Mouse (Mus musculus): ENCODE data around the gene Kdm2a.
A peak's percentile ranks its signal among the peaks of the same experiment; 100 is the strongest.

The Kdm2a gene

DNA sequence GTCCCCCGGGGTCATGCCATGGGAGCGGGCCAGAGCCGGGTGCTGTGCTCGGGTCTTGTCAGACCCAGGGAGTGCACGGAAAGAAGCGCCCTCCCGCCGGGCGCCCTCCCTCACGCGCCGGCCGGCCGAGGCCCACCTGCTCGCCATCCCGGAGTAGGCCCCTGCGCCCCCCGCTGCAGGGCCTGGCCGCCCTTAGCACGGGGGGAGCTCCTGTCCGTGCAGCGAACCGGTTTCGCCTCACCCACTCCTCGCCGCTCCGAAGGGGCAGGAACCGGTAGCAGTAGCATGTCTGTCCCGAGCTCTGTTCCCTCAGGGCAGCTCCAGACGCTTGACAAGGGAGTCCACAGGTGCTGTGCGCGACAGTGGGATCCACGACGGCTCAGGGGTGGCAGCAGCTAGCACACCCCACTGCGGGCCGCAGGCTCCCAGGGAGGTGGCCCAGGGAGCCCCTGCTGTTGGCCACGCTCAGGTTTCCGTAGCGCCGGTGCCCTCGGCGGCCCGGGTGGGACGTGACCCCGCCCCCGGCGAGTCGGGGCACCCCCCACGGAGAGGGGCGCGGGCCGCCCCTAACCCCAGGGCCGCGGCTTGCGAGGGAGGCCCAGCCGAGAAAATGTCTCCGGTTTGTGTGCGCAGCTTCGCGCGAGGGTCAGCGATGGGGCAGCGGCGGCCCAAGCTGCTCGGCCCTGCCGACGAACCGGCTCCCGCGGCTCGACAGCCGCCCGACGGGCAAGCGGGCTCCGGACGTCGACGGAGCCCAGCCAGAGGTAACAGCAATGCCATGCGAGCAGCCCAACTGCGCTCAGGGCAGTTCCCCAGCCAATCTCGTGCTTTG lies at the start of gene Kdm2a:
Gene Kdm2a, minus strand, starts transcription at position 488 of the 832 bp plus-strand sequence.
- no peak for DNase-seq (ENCODE audit: extremely low read depth, low read depth, low spot score)

- DNase-seq (ENCODE audit: extremely low read depth, low read depth, low spot score) = no peak
These were observed 49.4 kb upstream of the Kdm2a start for GRCm38 (mm10) chr19:4447445-4447844.

- no peak for DNase-seq (ENCODE audit: extremely low read depth, low read depth, low spot score)
These were observed 48.8 kb upstream of the Kdm2a start for GRCm38 (mm10) chr19:4446661-4447420.

DNA sequence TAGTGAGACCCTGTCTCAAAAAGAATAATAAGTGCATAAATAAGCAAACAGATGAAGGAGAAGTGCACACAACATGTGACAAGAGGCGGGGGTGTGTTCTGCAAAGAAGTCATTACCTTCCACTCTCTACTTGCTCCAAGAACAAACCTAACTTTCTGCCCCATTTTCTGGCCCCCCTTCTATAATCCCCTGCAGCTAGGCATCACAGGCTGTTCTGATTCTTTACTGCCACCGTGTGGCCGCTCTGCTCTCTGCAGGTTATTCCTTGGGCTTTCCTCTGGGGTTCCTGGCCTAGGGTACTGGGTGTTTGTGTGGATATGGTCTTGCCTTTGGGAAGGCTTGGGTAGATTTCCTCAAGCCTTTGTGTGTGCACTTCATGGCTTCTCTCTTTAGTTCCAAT lies 44.3 kb upstream of the Kdm2a start:
- DNase-seq (ENCODE audit: extremely low read depth, low read depth, low spot score) = no peak

- DNase-seq (ENCODE audit: extremely low read depth, low read depth, low spot score) = no peak
These were observed 43.6 kb upstream of the Kdm2a start for GRCm38 (mm10) chr19:4441621-4442161.

DNA sequence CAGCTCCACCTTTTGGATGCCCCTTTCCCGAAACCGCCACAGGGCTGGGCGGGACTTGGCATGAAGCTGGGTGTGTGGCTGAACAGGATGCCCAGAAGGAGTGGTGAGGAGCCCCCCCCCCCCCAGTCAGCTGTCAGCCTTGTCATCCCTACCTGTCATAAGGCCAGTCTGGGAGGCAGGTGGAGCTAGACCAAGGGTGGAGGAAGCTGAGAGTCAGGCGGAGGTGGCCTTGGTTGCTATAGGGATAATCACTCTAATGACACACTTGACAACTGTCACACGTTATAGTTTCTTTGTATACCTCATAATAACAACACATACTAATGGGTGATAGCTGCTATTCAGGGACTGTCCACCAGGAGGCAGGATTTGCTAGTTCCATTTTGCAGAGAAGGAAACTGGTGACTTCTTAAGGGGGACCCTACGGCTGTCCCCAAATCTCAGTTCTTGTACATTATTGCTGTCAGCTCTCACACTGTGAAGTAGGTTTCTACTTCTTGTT lies 43.1 kb upstream of the Kdm2a start:
- DNase-seq (ENCODE audit: extremely low read depth, low read depth, low spot score) = no peak

GRCm38 (mm10) chr19:4440222-4440621 lies 42.1 kb upstream of the Kdm2a start:
- DNase-seq (ENCODE audit: extremely low read depth, low read depth, low spot score) = no peak

DNA sequence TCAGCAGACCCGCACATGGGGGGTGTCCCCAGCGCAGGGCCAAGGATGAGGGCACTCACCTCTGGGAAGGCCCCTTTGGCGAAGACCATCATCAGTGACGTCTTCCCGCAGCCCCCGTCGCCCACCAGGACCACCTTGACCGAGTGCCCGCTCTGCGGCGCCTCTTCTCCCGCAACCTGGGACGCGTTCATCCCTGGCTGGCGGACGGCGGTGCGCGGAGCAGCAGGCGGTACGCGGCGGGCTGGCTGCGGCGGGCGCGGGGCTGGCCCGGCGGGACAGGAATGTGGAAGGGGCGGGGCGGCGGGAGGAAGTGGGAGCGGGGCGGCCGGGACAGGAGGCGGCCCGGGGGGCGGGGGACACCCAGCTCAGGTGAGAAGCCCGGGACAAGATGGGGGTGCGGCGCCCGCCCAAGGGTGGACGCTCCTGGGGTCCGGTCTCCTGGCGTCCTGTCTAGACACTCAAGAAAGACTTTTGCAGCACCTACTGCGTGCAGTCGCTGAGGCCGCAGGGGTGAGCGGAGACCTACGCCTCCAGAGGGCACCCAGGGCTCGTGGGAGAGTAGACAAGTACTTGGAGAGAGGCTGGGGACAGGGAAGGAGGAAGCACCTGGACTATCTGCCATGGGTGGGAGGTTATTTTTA lies 41.2 kb upstream of the Kdm2a start, which contains the start of gene Rhod:
Gene Rhod, minus strand, starts transcription at position 272 of the 641 bp plus-strand sequence.
- DNase-seq (ENCODE audit: extremely low read depth, low read depth, low spot score) = no peak

- no peak for DNase-seq (ENCODE audit: extremely low read depth, low read depth, low spot score)
These were observed 40.7 kb upstream of the Kdm2a start for GRCm38 (mm10) chr19:4438791-4439160.

DNA sequence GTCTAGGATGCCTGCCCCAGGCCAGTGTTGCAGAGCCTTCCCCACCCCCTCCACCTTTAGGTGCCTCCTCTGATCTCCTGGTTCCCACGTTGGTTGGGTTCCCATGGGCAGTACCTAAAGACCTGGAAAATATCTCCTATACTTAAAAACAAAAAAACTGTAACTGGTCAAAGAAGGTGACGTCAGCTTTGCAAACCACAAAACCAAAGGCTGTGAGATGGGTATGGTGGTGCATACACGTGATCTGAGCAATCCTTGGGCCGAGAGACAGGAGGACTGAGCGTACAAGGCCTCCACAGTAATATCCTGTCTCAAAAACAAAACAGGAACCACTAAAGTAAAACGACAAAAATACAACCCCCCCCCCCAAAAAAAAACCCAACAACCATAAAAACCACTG lies 39.8 kb upstream of the Kdm2a start:
- no peak for DNase-seq (ENCODE audit: extremely low read depth, low read depth, low spot score)

GRCm38 (mm10) chr19:4436254-4436653 lies 38.2 kb upstream of the Kdm2a start:
- DNase-seq (ENCODE audit: extremely low read depth, low read depth, low spot score) = no peak

DNA sequence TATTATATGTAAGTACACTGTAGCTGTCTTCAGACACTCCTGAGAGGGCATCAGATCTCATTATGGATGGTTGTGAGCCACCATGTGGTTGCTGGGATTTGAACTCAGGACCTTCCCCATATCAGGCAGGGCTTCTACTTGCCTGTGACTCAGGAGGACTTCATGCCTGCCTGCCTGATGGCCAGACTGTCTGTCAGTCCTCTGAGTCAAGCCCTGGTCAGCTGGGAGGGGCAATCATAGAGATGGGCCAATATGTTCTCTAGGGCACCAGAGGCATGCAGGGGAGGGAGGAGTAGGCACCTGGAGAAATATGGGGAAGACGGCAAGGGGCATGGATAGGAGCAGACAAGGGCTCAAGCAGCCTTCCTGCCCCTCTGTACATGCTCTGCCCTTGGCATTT lies 36.9 kb upstream of the Kdm2a start:
- DNase-seq (ENCODE audit: extremely low read depth, low read depth, low spot score) = no peak

DNA sequence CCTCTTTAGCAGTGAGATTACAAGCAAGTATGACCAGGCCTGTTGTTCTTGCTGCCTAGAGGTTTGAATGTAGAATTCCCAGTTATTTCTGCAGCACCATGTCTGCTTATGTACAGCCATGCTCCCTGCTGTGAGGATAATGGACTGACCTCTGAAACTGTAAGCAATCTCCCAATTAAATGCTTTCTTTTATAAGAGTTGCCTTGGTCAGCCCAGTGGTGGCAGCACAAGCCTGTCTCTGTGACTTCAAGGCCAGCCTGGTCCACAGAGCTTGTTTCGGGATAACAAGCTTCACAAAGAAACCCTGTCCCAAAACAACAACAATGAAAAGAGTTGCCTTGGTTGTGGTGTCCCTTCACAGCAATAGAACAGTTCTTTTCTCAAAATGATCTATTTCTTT lies 35.7 kb upstream of the Kdm2a start:
- DNase-seq (ENCODE audit: extremely low read depth, low read depth, low spot score) = no peak

DNA sequence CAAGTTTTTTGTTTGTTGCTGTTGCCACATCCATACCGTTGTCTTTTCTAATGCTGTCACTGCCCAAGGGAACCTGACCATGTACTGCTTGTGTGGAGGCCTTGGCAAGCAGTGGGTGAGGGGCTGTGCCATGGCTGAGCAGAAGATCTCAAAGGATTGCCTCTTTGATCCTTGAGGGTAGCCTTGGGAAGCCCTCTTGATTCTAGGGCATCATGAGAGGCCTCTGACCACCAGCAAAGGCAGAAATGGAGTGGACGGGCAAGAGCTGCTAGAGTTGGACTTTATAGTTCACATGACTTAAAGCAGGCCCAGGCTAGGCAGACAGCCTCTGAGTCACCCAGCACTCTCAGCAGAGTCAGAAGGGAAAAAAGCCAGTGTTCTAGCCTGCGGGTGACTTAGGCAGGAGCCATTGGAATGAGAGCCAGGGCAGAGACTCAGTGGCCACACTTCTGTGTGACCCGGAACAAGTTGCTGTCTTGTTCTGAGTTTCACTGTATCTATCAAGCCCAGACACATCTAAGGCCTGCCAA lies 32.1 kb upstream of the Kdm2a start:
- peak; percentile 76 for DNase-seq (ENCODE audit: extremely low read depth, low read depth, low spot score)

DNA sequence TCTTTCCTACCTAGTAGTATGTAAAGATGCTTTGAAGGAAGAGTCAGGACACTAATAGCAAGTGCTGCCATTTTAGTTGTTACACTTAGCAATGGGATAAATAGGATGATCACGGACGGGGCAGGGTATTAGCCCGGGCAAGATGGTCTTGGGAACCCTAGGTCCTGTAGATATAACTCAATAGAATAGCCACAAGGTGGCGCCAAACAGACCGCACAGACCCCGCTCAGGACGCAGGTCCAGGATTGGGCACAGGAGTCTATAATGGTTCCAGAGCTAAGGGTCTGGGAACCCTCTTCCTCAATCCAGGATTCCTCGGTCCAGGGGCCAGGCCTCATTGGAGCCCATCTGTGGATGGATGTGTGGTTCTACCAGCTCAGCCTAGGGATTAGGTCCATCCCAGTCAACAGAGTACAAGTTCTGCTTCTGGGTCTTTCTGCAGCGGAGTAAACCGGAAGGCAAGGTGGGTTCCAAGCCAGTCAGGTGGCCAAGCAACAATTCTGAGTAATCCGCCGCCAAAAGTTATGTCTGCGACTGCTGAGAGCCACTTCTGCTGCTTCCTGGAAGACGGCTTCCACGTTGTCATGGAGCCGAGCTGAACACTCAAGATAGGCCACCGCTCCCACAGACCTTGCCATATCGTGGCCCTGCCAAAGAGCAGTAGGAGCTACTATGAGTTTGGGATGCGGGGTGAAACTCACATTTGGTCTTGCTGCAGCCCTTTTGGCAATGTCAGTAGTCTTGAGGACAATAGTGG lies 27.7 kb upstream of the Kdm2a start:
- DNase-seq (ENCODE audit: extremely low read depth, low read depth, low spot score) = no peak

- no peak for DNase-seq (ENCODE audit: extremely low read depth, low read depth, low spot score)
These were observed 24.9 kb upstream of the Kdm2a start for GRCm38 (mm10) chr19:4423021-4423420.

GRCm38 (mm10) chr19:4422581-4422980 lies 24.5 kb upstream of the Kdm2a start:
- no peak for DNase-seq (ENCODE audit: extremely low read depth, low read depth, low spot score)

DNA sequence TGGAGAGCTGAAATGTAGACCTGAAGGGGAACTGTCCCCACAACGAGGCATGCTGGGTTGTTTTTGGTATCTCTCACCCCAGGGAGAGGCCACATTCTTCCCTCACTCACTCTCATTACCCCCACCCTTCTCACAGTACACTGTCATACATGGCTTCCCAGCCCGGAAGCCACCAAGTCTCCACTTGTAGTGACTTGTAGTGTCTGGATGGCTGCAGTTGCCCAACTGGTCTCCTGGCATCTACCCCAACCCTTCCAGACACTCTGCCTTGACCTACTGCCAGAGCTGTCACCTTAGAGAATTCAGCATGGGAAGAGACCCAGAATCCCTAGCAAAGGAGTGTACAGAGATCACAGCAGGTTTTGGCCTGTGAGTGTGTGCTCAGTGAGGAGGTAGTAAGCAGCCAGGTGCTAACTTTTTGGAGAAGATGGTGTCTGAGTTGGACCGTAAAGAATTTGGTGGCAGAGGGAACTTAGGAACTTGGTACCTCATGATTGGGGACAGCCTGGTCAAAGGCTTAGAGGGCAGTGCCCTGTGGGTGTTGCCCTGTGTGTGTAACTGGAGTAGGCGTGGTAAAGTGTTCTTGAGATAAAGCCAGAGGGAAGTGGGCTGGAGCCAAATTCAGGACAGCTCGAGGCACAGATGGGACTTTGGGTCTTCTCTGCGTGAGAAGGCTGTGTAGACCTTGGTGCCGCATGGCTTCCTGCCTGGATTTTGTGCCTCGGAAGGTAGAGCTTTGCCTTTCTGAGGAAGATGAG lies 22.2 kb upstream of the Kdm2a start:
- DNase-seq (ENCODE audit: extremely low read depth, low read depth, low spot score) = peak; percentile 84

DNA sequence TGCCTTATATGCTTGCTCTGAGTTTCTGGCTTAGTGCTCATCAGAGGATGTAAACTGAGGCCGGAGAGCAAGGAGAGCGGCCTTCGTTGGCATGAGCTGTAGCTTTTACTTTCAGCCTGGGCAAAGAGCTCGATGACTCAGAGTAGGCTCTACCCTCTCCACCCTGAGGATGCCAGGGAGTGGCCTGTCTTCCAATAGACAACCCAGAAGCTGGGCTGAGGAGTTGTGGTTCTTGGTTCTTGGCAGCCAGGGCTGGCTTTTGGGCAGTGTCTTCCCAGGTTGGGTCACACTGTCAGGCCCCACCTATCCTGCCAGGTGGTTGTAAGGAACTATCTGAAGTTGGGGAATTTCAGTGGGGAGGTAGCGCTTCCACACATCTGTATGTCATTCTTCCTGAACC lies 21.6 kb upstream of the Kdm2a start:
- no peak for DNase-seq (ENCODE audit: extremely low read depth, low read depth, low spot score)

- DNase-seq (ENCODE audit: extremely low read depth, low read depth, low spot score) = no peak
These were observed 19.6 kb upstream of the Kdm2a start for GRCm38 (mm10) chr19:4417713-4418112.
